Mouse (Mus musculus) limb, embryonic 14.5 days (tissue): ENCODE measurements around the gene Aloxe3. TPM values are rescaled to one million over a fixed set of nuclear protein-coding genes. Genes with fewer than 3 reads are reported as not detected.

Experiments
- ATAC-seq: fragments of 200-750 bp; cut with Nextera tagmentation; 2 replicates; pipeline ENCODE4 v1.8.0; 2017; ENCODE audit warnings: low read depth, moderate number of reproducible peaks, moderate TSS enrichment; ENCODE audit not compliant: low FRiP score
- DNase-seq: peaks from one replicate; pipeline ENCODE4 v3.0.0-alpha.2; 2015; ENCODE audit warnings: low spot score
- H3K27ac ChIP-seq: fragments of 300-500 bp; sonication (generic); replicated peaks from 2 replicates; pipeline ENCODE4 v1.5.1; 2014; ENCODE audit warnings: low read depth, mild to moderate bottlenecking, low read length, moderate library complexity, mixed read lengths
- H3K27me3 ChIP-seq: fragments of 300-500 bp; sonication (generic); 2 replicates; pipeline ENCODE4 v1.6.1; 2014; ENCODE audit warnings: low read length, mixed read lengths; ENCODE audit not compliant: control insufficient read depth, insufficient read depth
- H3K36me3 ChIP-seq: fragments of 300-500 bp; sonication (generic); 2 replicates; pipeline ENCODE4 v1.6.1; 2014; ENCODE audit warnings: mild to moderate bottlenecking, low read length, moderate library complexity, mixed read lengths; ENCODE audit not compliant: control insufficient read depth, insufficient read depth
- H3K4me1 ChIP-seq: fragments of 300-500 bp; sonication (generic); 2 replicates; pipeline ENCODE4 v1.6.1; 2014; ENCODE audit warnings: antibody characterized with exemption, low read length, mixed read lengths; ENCODE audit not compliant: control insufficient read depth, insufficient read depth
- H3K4me2 ChIP-seq: fragments of 300-500 bp; sonication (generic); replicated peaks from 2 replicates; pipeline ENCODE4 v1.6.1; 2014; ENCODE audit warnings: low read depth, mild to moderate bottlenecking, low read length, moderate library complexity; ENCODE audit not compliant: severe bottlenecking
- H3K4me3 ChIP-seq: fragments of 300-500 bp; sonication (generic); replicated peaks from 2 replicates; pipeline ENCODE4 v1.5.1; 2014; ENCODE audit warnings: low read length
- H3K9ac ChIP-seq: fragments of 300-500 bp; sonication (generic); 2 replicates; pipeline ENCODE4 v1.6.1; 2014; ENCODE audit warnings: mild to moderate bottlenecking, low read depth, low read length, moderate library complexity; ENCODE audit not compliant: severe bottlenecking
- H3K9me3 ChIP-seq: fragments of 300-500 bp; sonication (generic); 2 replicates; pipeline ENCODE4 v1.6.1; 2016; ENCODE audit warnings: low read length; ENCODE audit not compliant: control insufficient read depth
- POLR2A ChIP-seq: fragments of 200-500 bp; IDR thresholded peaks from 2 replicates; pipeline ENCODE4 v1.8.0; 2012; ENCODE audit warnings: inconsistent platforms, mild to moderate bottlenecking, moderate library complexity, borderline replicate concordance; ENCODE audit not compliant: insufficient read depth, insufficient read length; ENCODE audit errors: extremely low read depth
- WGBS: fragments of 180-500 bp; shearing (Covaris S2); extraction: QIAGEN DNeasy Blood & Tissue Kit; methylation state at CpG from one replicate; pipeline ENCODE4 v1.1.7; 2014; 5-methylcytosine and 5-hydroxymethylcytosine counted together
- polyA plus RNA-seq, 2 experiments: library from polyadenylated mRNA; depleted of rRNA in 1 of 2; stranded (reverse) in 1 of 2; unstranded in 1 of 2; fragments of >200 nt; fragmentation: Nextera tagmentation in 1 of 2; extraction: Ambion mirVana in 1 of 2; gene quantifications; 2 replicates each; pipeline versions ENCODE4 v1.2.1 to v1.2.3; 2012 to 2014

Gene Aloxe3
- polyA plus RNA-seq, 2 experiments: 1.6 TPM

DNA sequence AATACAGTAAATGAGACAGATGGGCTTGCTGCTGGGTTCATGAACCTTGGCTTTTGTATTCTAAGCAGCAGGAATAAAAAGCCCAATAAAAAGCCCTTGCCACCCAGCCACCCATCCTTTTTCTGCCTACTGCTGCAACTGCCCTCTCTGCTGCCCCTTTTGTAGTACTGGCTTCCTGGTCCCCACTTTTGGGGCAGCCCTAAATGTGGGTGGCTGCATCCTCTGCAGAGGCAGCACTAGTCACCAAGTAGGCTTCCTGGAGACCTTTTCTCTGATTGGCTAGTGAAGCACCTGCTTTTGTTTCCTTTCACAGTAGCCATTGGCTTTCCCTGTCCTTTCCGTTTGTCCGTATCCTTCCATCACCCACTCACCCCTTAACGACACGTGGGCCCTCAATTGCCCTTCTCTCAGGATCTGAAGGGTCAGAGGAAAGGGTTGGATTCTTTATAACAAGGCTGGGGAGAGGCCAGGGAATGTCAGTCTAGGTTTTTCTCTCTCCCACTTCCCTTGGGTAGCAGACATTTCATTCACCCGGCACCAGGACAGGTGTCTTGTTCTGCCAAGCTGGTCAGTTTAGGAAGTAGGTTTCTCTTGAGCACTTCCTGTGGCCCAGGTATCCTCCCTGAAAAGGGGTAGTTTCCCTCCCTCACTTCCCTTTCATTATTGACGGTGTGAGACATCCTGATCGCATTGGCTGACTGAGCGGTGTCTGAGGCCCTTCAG lies 27.5 kb upstream of the Aloxe3 start:
- ATAC-seq: no peak
- Histone ChIP-seq H3K4me1 (peaks cover 30% of the 10 kb centered on the region), H3K36me3 (peaks cover 29% of the 10 kb centered on the region), H3K9me3 (no peaks in the 10 kb centered on the region), H3K4me2 (peak overlapping the region; percentile 60), H3K27me3 (no peaks in the 10 kb centered on the region), H3K27ac (peak overlapping the region; percentile 89), H3K9ac (peak overlapping the region; percentile 47; the same call in 1 of the 2 replicates), H3K4me3 (peak overlapping the region; percentile 62)
- WGBS: 26% methylated on average over 8 of the region's 8 CpGs
- TF ChIP-seq POLR2A: no peak
- no peak for DNase-seq

- 0% methylated on average over 13 of the region's 19 CpGs for WGBS
- H3K27me3 ChIP-seq: no peaks in the 10 kb centered on the region
Observed at GRCm38 (mm10) chr11:69098762-69099091, 27.0 kb upstream of the Aloxe3 start.

GRCm38 (mm10) chr11:69099177-69099914 lies 26.4 kb upstream of the Aloxe3 start:
- ATAC-seq (no peak), DNase-seq (peak; percentile 53)
- WGBS: 2% methylated on average over 22 of the region's 22 CpGs
- peak overlapping the region; percentile 47 for H3K9ac ChIP-seq
- H3K4me3 ChIP-seq: peak overlapping the region; percentile 47
- no peaks in the 10 kb centered on the region for H3K9me3 ChIP-seq
- peaks cover 40% of the 10 kb centered on the region for H3K36me3 ChIP-seq
- H3K27ac ChIP-seq: peak overlapping the region; percentile 70
- no peaks in the 10 kb centered on the region for H3K27me3 ChIP-seq
- H3K4me1 ChIP-seq: peaks cover 28% of the 10 kb centered on the region
- peak overlapping the region; percentile 60 for H3K4me2 ChIP-seq
- no peak for TF ChIP-seq POLR2A

More at GRCm38 (mm10) chr11:69098762-69099091, 27.0 kb upstream of the Aloxe3 start:
- peak overlapping the region; percentile 60 for H3K4me2 ChIP-seq
- TF ChIP-seq POLR2A: 0 out of 2 replicates have a peak, but pooled peaks have one; percentile 31
- peaks cover 34% of the 10 kb centered on the region for H3K36me3 ChIP-seq
- H3K4me3 ChIP-seq: peak overlapping the region; percentile 47
- peak overlapping the region; percentile 47 for H3K9ac ChIP-seq
- ATAC-seq (no peak), DNase-seq (peak; percentile 87)
- no peaks in the 10 kb centered on the region for H3K9me3 ChIP-seq
- peaks cover 30% of the 10 kb centered on the region for H3K4me1 ChIP-seq
- H3K27ac ChIP-seq: peak overlapping the region; percentile 70

- Histone ChIP-seq H3K4me2 (peak overlapping the region; percentile 60), H3K36me3 (peaks cover 46% of the 10 kb centered on the region), H3K27ac (peak overlapping the region; percentile 70), H3K9ac (peak overlapping the region; percentile 47; the same call in 1 of the 2 replicates), H3K4me1 (peaks cover 27% of the 10 kb centered on the region), H3K4me3 (peak overlapping the region; percentile 47), H3K27me3 (no peaks in the 10 kb centered on the region), H3K9me3 (no peaks in the 10 kb centered on the region)
- ATAC-seq (peak; percentile 21; the same call in 1 of the 2 replicates), DNase-seq (peak; percentile 83)
- WGBS: under 1% methylated on average over 23 of the region's 23 CpGs
- no peak for TF ChIP-seq POLR2A
Observed at GRCm38 (mm10) chr11:69099915-69100345, 25.8 kb upstream of the Aloxe3 start.

- Histone ChIP-seq H3K36me3 (peaks cover 55% of the 10 kb centered on the region), H3K27ac (no peak overlapping the region), H3K4me3 (peak overlapping the region; percentile 47), H3K9me3 (no peaks in the 10 kb centered on the region), H3K9ac (no peak overlapping the region), H3K4me1 (peaks cover 27% of the 10 kb centered on the region), H3K27me3 (no peaks in the 10 kb centered on the region), H3K4me2 (peak overlapping the region; percentile 60)
- 89% methylated on average over 20 of the region's 20 CpGs for WGBS
- ATAC-seq (no peak), DNase-seq (no peak)
- TF ChIP-seq POLR2A: no peak
Observed at GRCm38 (mm10) chr11:69100639-69101360, 24.9 kb upstream of the Aloxe3 start.
